Mouse (Mus musculus): ENCODE data around the gene Dennd2a. TPM values are rescaled to one million over a fixed set of nuclear protein-coding genes. Genes with fewer than 3 reads are reported as not detected.

The Dennd2a gene
- polyA plus RNA-seq, 1 experiment from 2014 or later: 12.6 TPM

DNA sequence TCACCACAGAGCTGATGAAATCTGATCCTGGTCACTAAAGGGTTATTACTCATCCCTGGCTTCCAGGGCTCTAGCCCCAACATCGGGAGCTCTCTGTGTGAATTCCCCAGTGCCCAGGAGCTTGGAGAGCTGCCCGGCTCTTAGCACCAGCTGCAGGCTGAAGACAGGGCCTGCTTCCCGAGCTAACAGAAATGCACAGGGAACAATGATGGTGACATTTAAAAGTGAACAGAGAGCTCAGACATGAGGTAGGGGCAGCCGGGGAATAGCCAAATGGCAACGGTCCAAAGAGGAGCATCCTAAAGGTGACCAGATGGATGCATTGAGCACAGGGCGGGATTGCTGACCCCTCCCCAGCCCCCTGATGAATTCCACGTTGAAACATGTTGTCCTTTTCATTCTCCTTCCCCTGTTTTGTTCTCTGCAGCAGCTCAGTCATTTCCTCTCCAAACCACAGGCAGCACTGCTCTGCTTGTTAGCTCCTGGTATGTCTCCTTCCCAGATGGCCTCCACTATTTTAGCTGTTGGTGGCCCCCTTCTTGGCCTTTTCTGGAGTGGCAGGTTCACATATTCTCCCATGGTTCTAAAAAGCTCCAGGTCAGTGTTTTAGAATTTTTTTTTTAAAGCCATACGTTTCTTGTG, 79.0 kb downstream of the Dennd2a start:
- WGBS: 63% methylated on average over 8 of the region's 8 CpGs
- no peak for ATAC-seq (replicated peaks; ENCODE audit: low FRiP score)
- peaks cover 4% of the 10 kb centered on the region for H3K36me3 ChIP-seq (ENCODE audit: control insufficient read depth, insufficient read depth, low read length)

DNA sequence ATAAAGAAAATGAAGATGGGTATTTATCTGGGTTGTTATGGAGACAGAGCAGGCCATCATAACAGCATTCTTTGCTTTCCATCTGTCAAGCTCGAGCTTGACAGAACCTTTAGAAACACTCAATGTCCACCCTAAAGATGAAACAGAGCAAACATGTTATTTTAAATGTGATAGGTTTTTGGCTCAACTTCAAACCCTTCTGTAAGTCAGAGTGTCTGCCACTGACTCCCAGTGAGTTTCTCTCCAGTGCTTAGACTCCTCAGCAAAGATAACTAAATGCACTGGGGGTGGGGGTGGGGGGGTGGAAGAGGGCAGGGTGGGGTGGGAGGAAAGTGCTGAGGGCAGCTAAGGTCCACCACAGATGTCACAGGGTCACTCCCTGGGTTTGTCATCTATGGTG, 81.0 kb downstream of the Dennd2a start:
- H3K9ac ChIP-seq (ENCODE audit: low read depth, low read length): no peak overlapping the region
- no peaks in the 10 kb centered on the region for H3K4me1 ChIP-seq (replicated peaks; ENCODE audit: control insufficient read depth, insufficient read depth, low read length)
- no peak for DNase-seq (ENCODE audit: low spot score)
- no peak overlapping the region for H3K4me2 ChIP-seq
- H3K36me3 ChIP-seq (ENCODE audit: control insufficient read depth, insufficient read depth, low read length): peaks cover 2% of the 10 kb centered on the region; the same call in 1 of the 2 replicates
- no peaks in the 10 kb centered on the region for H3K27me3 ChIP-seq (replicated peaks; ENCODE audit: control insufficient read depth, insufficient read depth, low read length)
- H3K27ac ChIP-seq (ENCODE audit: low read depth, low read length): no peak overlapping the region
- ATAC-seq (replicated peaks; ENCODE audit: low FRiP score): no peak
- H3K9me3 ChIP-seq (ENCODE audit: control insufficient read depth, low read length): no peaks in the 10 kb centered on the region
- WGBS: 55% methylated on average over 1 of the region's 1 CpGs
- no peak overlapping the region for H3K4me3 ChIP-seq (ENCODE audit: low read depth, low read length)

More for the DNA sequence above, 79.0 kb downstream of the Dennd2a start:
- Histone ChIP-seq H3K4me2 (no peak overlapping the region), H3K9me3 (ENCODE audit: control insufficient read depth, low read length) (no peaks in the 10 kb centered on the region), H3K27ac (ENCODE audit: low read depth, low read length) (no peak overlapping the region), H3K9ac (ENCODE audit: low read depth, low read length) (no peak overlapping the region), H3K4me3 (ENCODE audit: low read depth, low read length) (no peak overlapping the region), H3K27me3 (replicated peaks; ENCODE audit: control insufficient read depth, insufficient read depth, low read length) (no peaks in the 10 kb centered on the region), H3K4me1 (replicated peaks; ENCODE audit: control insufficient read depth, insufficient read depth, low read length) (no peaks in the 10 kb centered on the region)
- DNase-seq (ENCODE audit: low spot score): no peak

DNA sequence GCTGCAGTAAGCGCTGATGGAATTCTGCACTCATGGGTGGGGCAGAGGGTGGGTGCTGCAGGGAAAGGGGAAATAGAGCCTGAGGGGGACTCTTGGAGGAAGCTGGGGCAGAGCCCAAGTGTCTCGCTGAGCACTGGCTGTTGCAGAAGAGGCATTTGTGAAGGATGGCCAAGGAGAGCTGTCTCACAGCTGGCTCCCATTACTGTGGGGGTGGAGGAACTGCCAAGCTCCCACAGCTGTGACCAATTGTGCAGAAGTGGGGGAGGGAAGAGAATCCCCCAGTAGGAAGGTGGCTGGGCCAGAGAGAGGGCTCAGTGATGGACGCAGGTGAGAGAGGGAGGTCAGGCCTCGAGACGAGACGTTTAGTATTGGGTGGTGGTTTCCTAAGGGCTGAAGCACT, 83.2 kb downstream of the Dennd2a start:
- H3K4me1 ChIP-seq (replicated peaks; ENCODE audit: control insufficient read depth, insufficient read depth, low read length): no peaks in the 10 kb centered on the region
- no peaks in the 10 kb centered on the region for H3K27me3 ChIP-seq (replicated peaks; ENCODE audit: control insufficient read depth, insufficient read depth, low read length)
- H3K36me3 ChIP-seq (ENCODE audit: control insufficient read depth, insufficient read depth, low read length): peaks cover 4% of the 10 kb centered on the region; the same call in 1 of the 2 replicates
- no peak overlapping the region for H3K4me2 ChIP-seq
- no peaks in the 10 kb centered on the region for H3K9me3 ChIP-seq (ENCODE audit: control insufficient read depth, low read length)
- no peak overlapping the region for H3K27ac ChIP-seq (ENCODE audit: low read depth, low read length)
- WGBS: 62% methylated on average over 6 of the region's 6 CpGs
- H3K4me3 ChIP-seq (ENCODE audit: low read depth, low read length): no peak overlapping the region
- DNase-seq (ENCODE audit: low spot score) (no peak), ATAC-seq (replicated peaks; ENCODE audit: low FRiP score) (no peak)
- no peak overlapping the region for H3K9ac ChIP-seq (ENCODE audit: low read depth, low read length)

DNA sequence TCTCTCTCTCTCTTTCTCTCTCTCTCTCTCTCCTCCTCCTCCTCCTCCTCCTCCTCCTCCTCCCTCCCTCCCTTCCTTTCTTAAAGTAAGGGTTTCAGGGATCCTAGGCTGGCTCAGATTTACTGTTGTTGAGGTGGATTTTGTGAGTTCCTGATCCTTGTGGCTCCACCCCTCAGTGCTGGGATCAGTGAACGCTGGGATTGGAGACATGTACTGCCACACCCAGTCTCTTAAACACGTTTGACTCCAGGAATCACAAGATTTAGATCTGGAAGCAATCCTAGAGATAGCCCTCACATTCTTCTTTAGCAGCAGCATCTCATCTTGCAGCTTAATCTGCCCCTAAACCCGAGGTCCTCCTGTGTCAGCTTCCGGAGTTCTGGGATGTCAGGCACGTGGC, 84.8 kb downstream of the Dennd2a start:
- H3K27ac ChIP-seq (ENCODE audit: low read depth, low read length): no peak overlapping the region
- H3K27me3 ChIP-seq (replicated peaks; ENCODE audit: control insufficient read depth, insufficient read depth, low read length): no peaks in the 10 kb centered on the region
- H3K9ac ChIP-seq (ENCODE audit: low read depth, low read length): no peak overlapping the region
- peaks cover 4% of the 10 kb centered on the region for H3K36me3 ChIP-seq (ENCODE audit: control insufficient read depth, insufficient read depth, low read length)
- DNase-seq (ENCODE audit: low spot score) (no peak), ATAC-seq (replicated peaks; ENCODE audit: low FRiP score) (no peak)
- WGBS: 57% methylated on average over 5 of the region's 5 CpGs
- no peaks in the 10 kb centered on the region for H3K4me1 ChIP-seq (replicated peaks; ENCODE audit: control insufficient read depth, insufficient read depth, low read length)
- H3K4me3 ChIP-seq (ENCODE audit: low read depth, low read length): no peak overlapping the region
- no peaks in the 10 kb centered on the region for H3K9me3 ChIP-seq (ENCODE audit: control insufficient read depth, low read length)
- no peak overlapping the region for H3K4me2 ChIP-seq

DNA sequence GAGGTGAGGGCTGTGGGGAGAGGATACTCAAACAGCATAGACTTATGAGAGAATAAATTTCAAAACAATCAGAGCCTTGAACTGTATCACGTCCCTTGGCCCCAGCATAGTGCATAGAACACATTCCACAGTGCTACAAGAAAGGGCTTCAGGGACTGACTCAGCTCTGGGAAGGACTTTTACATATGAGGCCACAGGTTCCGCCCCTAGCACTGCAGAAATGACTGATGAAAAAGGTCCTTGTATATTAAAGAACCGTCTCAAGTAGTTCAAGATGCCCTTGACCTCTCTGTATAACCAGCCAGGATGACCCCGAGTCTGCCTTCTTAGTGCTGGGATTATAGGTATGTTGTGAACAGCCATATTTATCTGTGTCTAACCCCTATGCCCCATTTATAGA, 85.4 kb downstream of the Dennd2a start:
- Histone ChIP-seq H3K4me1 (replicated peaks; ENCODE audit: control insufficient read depth, insufficient read depth, low read length) (no peaks in the 10 kb centered on the region), H3K4me3 (ENCODE audit: low read depth, low read length) (no peak overlapping the region), H3K36me3 (ENCODE audit: control insufficient read depth, insufficient read depth, low read length) (peaks cover 4% of the 10 kb centered on the region; the same call in 1 of the 2 replicates), H3K9ac (ENCODE audit: low read depth, low read length) (no peak overlapping the region), H3K27ac (ENCODE audit: low read depth, low read length) (no peak overlapping the region), H3K4me2 (no peak overlapping the region), H3K27me3 (replicated peaks; ENCODE audit: control insufficient read depth, insufficient read depth, low read length) (no peaks in the 10 kb centered on the region), H3K9me3 (ENCODE audit: control insufficient read depth, low read length) (no peaks in the 10 kb centered on the region)
- DNase-seq (ENCODE audit: low spot score) (no peak), ATAC-seq (replicated peaks; ENCODE audit: low FRiP score) (no peak)
- 74% methylated on average over 4 of the region's 4 CpGs for WGBS

DNA sequence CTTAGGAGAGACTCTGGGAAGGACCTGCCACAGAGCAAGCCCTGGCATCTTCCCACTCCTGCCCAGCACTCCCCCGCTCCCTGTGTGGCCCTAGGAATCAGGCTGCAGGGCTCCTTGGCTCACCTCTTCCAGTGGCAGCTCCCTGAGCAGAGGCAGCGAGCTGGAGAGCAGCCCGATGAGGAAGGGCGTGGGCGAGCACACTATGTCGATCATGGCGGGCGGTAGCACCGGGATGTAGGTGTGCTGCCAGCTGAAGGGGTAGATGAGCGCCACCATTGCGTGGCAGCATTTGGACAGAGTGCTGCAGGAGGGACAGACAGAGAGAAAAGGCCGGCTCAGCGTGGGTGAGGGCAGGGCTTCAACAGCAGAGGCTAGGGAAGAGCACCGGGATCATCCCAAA, 87.6 kb downstream of the Dennd2a start:
- no peak overlapping the region for H3K4me3 ChIP-seq (ENCODE audit: low read depth, low read length)
- H3K27ac ChIP-seq (ENCODE audit: low read depth, low read length): no peak overlapping the region
- no peaks in the 10 kb centered on the region for H3K9me3 ChIP-seq (ENCODE audit: control insufficient read depth, low read length)
- H3K36me3 ChIP-seq (ENCODE audit: control insufficient read depth, insufficient read depth, low read length): peaks cover 4% of the 10 kb centered on the region; the same call in 1 of the 2 replicates
- no peak overlapping the region for H3K4me2 ChIP-seq
- H3K27me3 ChIP-seq (replicated peaks; ENCODE audit: control insufficient read depth, insufficient read depth, low read length): no peaks in the 10 kb centered on the region
- H3K4me1 ChIP-seq (replicated peaks; ENCODE audit: control insufficient read depth, insufficient read depth, low read length): no peaks in the 10 kb centered on the region
- DNase-seq (ENCODE audit: low spot score) (no peak), ATAC-seq (replicated peaks; ENCODE audit: low FRiP score) (no peak)
- 87% methylated on average over 14 of the region's 14 CpGs for WGBS
- no peak overlapping the region for H3K9ac ChIP-seq (ENCODE audit: low read depth, low read length)

DNA sequence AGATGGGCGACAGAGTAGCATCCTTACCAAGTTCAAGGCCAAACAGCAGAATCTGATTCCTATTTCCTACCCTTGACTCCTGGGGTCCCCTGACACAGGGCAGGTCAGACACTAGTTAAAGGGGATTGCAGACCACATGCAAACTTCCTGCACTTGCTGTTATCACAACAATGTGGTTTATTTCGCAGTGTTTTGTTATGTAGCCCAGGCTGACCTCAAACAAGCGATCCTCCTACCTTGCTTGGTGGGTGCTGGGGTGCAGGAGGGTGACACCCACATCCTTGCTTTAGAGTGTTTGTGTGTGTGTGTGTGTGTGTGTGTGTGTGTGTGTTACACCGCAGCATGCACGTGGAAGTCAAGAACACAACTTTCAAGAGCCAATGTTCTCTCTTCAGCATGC, 88.2 kb downstream of the Dennd2a start:
- H3K4me3 ChIP-seq (ENCODE audit: low read depth, low read length): no peak overlapping the region
- peaks cover 4% of the 10 kb centered on the region; the same call in 1 of the 2 replicates for H3K36me3 ChIP-seq (ENCODE audit: control insufficient read depth, insufficient read depth, low read length)
- no peak overlapping the region for H3K27ac ChIP-seq (ENCODE audit: low read depth, low read length)
- ATAC-seq (replicated peaks; ENCODE audit: low FRiP score): no peak
- DNase-seq (ENCODE audit: low spot score): no peak
- H3K27me3 ChIP-seq (replicated peaks; ENCODE audit: control insufficient read depth, insufficient read depth, low read length): no peaks in the 10 kb centered on the region
- no peak overlapping the region for H3K4me2 ChIP-seq
- no peaks in the 10 kb centered on the region for H3K9me3 ChIP-seq (ENCODE audit: control insufficient read depth, low read length)
- H3K9ac ChIP-seq (ENCODE audit: low read depth, low read length): no peak overlapping the region
- WGBS: 71% methylated on average over 5 of the region's 5 CpGs
- no peaks in the 10 kb centered on the region for H3K4me1 ChIP-seq (replicated peaks; ENCODE audit: control insufficient read depth, insufficient read depth, low read length)

DNA sequence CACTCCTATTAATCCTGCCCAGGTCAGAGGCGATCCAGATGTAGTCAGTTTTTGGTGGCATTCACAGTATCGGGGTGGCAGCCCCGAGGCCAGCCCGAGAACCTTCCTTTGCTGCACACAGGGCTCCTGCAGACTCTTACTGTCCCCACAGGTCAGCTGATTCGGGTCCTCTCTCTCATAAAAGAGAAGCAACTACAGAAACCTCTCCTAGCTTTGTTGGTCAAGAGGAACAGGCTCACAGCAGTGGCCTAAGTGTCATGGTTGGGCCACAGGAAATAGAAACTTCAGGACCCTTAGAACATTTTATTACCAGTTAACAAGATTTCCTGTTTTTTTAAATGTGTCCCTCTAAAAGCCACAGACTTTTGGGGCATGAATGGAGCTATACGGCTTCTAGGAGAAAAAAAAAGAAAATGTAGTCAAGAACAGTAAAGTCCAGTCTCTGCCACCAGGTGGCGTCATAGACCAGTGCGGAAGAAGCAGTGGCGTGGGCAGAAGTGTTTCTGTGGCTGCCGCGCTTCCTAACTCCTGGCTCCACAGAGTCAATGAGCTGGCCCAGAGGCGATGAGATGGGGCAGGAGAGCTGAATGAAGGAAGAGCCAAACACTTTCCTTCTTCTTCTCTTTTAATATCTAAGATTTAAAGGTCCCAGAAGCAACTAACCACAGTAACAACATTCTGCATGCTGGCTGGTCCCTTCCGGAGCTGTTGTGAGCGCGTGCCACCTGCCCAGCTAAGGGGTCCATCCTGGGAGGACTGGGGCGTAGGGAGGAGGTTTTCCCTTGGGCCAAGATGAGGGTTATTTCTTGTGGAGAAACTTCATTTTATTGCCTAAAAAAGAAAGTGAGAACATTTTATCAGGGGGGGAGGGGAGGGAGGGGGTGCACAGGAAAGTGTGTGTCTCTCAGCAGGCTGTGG, 94.8 kb downstream of the Dennd2a start:
- Histone ChIP-seq H3K27me3 (replicated peaks; ENCODE audit: control insufficient read depth, insufficient read depth, low read length) (no peaks in the 10 kb centered on the region), H3K4me3 (ENCODE audit: low read depth, low read length) (no peak overlapping the region), H3K9me3 (ENCODE audit: control insufficient read depth, low read length) (no peaks in the 10 kb centered on the region), H3K36me3 (ENCODE audit: control insufficient read depth, insufficient read depth, low read length) (peaks cover 2% of the 10 kb centered on the region; the same call in 1 of the 2 replicates), H3K27ac (ENCODE audit: low read depth, low read length) (no peak overlapping the region), H3K9ac (ENCODE audit: low read depth, low read length) (peak overlapping the region; percentile 37; the same call in 1 of the 2 replicates), H3K4me2 (peak overlapping the region; percentile 57), H3K4me1 (replicated peaks; ENCODE audit: control insufficient read depth, insufficient read depth, low read length) (no peaks in the 10 kb centered on the region)
- ATAC-seq (replicated peaks; ENCODE audit: low FRiP score): peak; percentile 54
- 42% methylated on average over 16 of the region's 16 CpGs for WGBS
- peak; percentile 73 for DNase-seq (ENCODE audit: low spot score)
